22 mouse cellular contexts compared by ENCODE assay signal in genomic region chr16:4045524-4045923, GRCm38 (mm10). TPM values are rescaled to one million over a fixed set of nuclear protein-coding genes. Genes with fewer than 3 reads are reported as not detected.
DNase-seq lines count a peak whose midpoint lies in the region; ATAC-seq and TF ChIP-seq lines count a peak whose summit lies in the region.
"Had no signal": no experiment of that assay in that cellular context is flagged by ENCODE, and none has a peak within 500 bp of the region (broad histone marks: within the 10 kb centered on the region; RNA-seq: fewer than 3 reads in every experiment).

No protein-coding gene starts in this region.

- H3K4me2 ChIP-seq in heart, postnatal 0 days (ENCODE audit: low read depth, low read length), result no peak overlapping the region
- H3K4me2 ChIP-seq in kidney, embryonic 16.5 days (replicated peaks; ENCODE audit: low read depth, low read length), result no peak overlapping the region
- H3K4me2 ChIP-seq in midbrain, embryonic 14.5 days (ENCODE audit: low read length), result no peak overlapping the region
- H3K4me2 ChIP-seq in midbrain, embryonic 11.5 days, result no peak overlapping the region
- H3K4me2 ChIP-seq: liver, embryonic 12.5 days; lung, embryonic 14.5 days; midbrain, embryonic 12.5 days had no signal

- H3K27ac ChIP-seq in heart, postnatal 0 days (ENCODE audit: low read depth), result no peak overlapping the region
- H3K27ac ChIP-seq in kidney, embryonic 16.5 days (ENCODE audit: low read length), result no peak overlapping the region
- H3K27ac ChIP-seq in midbrain, embryonic 14.5 days (replicated peaks; ENCODE audit: low read depth, low read length), result no peak overlapping the region
- H3K27ac ChIP-seq in midbrain, embryonic 11.5 days (ENCODE audit: low read depth, low read length), result no peak overlapping the region
- H3K27ac ChIP-seq: heart, adult 2 months; left cerebral cortex, adult 2 months; liver, embryonic 12.5 days; macrophage; midbrain, embryonic 12.5 days had no signal

- no peak overlapping the region for H3K9ac ChIP-seq in heart, postnatal 0 days (replicated peaks; ENCODE audit: low read depth, low read length)
- H3K9ac ChIP-seq in kidney, embryonic 16.5 days (replicated peaks; ENCODE audit: low read length), result no peak overlapping the region
- no peak overlapping the region for H3K9ac ChIP-seq in midbrain, embryonic 14.5 days (replicated peaks; ENCODE audit: low read length)
- no peak overlapping the region for H3K9ac ChIP-seq in midbrain, embryonic 11.5 days (ENCODE audit: low read length)
- H3K9ac ChIP-seq: liver, embryonic 12.5 days; lung, embryonic 14.5 days; midbrain, embryonic 12.5 days had no signal

- intact Hi-C loops in gastrocnemius, postnatal 36 days (cut with DNase I), result no loop called here

- peaks cover 88% of the 10 kb centered on the region for H3K36me3 ChIP-seq in heart, postnatal 0 days (replicated peaks; ENCODE audit: control insufficient read depth, insufficient read depth, low read length)
- peaks cover 62% of the 10 kb centered on the region for H3K36me3 ChIP-seq in kidney, embryonic 16.5 days (ENCODE audit: insufficient read depth, low read length)
- H3K36me3 ChIP-seq in midbrain, embryonic 14.5 days (ENCODE audit: control insufficient read depth, insufficient read depth, low read length), result peaks cover 84% of the 10 kb centered on the region
- peaks cover 26% of the 10 kb centered on the region for H3K36me3 ChIP-seq in midbrain, embryonic 11.5 days (ENCODE audit: control insufficient read depth, insufficient read depth, low read length)

- H3K9me3 ChIP-seq in heart, postnatal 0 days (replicated peaks; ENCODE audit: control insufficient read depth, low read length), result no peaks in the 10 kb centered on the region
- H3K9me3 ChIP-seq in kidney, embryonic 16.5 days (ENCODE audit: low read length), result no peaks in the 10 kb centered on the region
- H3K9me3 ChIP-seq in midbrain, embryonic 14.5 days (ENCODE audit: control insufficient read depth, low read length), result no peaks in the 10 kb centered on the region
- H3K9me3 ChIP-seq in midbrain, embryonic 11.5 days (ENCODE audit: control insufficient read depth, low read length), result no peaks in the 10 kb centered on the region
- H3K9me3 ChIP-seq: liver, embryonic 12.5 days; midbrain, embryonic 12.5 days had no signal

- TF ChIP-seq EP300 in heart, postnatal 0 days (IDR thresholded peaks at IDR 0.05; ENCODE audit: low read depth), result no peak

- TF ChIP-seq CTCF in heart, postnatal 0 days (IDR thresholded peaks at IDR 0.05; ENCODE audit: low read depth), result 0 out of 2 replicates have a peak, but pooled peaks have one; percentile 10

- 70% methylated on average over 4 of the region's 4 CpGs for WGBS in heart, postnatal 0 days
- WGBS in kidney, embryonic 16.5 days, result 85% methylated on average over 4 of the region's 4 CpGs
- 80% methylated on average over 4 of the region's 4 CpGs for WGBS in midbrain, embryonic 14.5 days
- WGBS in midbrain, embryonic 11.5 days, result 84% methylated on average over 4 of the region's 4 CpGs

- no peaks in the 10 kb centered on the region for H3K4me1 ChIP-seq in heart, postnatal 0 days (ENCODE audit: control insufficient read depth, insufficient read depth)
- no peaks in the 10 kb centered on the region for H3K4me1 ChIP-seq in kidney, embryonic 16.5 days (ENCODE audit: insufficient read depth, low read length)
- H3K4me1 ChIP-seq in midbrain, embryonic 14.5 days (ENCODE audit: control insufficient read depth, insufficient read depth, low read length), result no peaks in the 10 kb centered on the region
- H3K4me1 ChIP-seq in midbrain, embryonic 11.5 days (ENCODE audit: control insufficient read depth, insufficient read depth, low read length), result no peaks in the 10 kb centered on the region
- H3K4me1 ChIP-seq: liver, embryonic 12.5 days; midbrain, embryonic 12.5 days had no signal

- no peak for ATAC-seq in heart, postnatal 0 days (ENCODE audit: insufficient read depth, low read depth)
- ATAC-seq in kidney, embryonic 16.5 days (ENCODE audit: low FRiP score, low TSS enrichment), result 0 out of 2 replicates have a peak, but pooled peaks have one; percentile 51
- no peak for ATAC-seq in midbrain, embryonic 14.5 days (ENCODE audit: low FRiP score, low TSS enrichment)
- no peak for ATAC-seq in midbrain, embryonic 11.5 days (ENCODE audit: low FRiP score)
- ATAC-seq in granulocyte monocyte progenitor cell, adult 5-6 weeks (replicated peaks; ENCODE audit: poor library complexity, severe bottlenecking), result peak; percentile 25; the same call in 1 of the 2 replicates
- ATAC-seq: activated CD4-positive, CD25-positive, alpha-beta regulatory T cell, adult 4 months; liver, embryonic 12.5 days had no signal

- DNase-seq in heart, postnatal 0 days (ENCODE audit: low spot score), result no peak
- no peak for DNase-seq in heart, postnatal 4 days
- DNase-seq in kidney, postnatal 10 days, result no peak
- peak; percentile 2 for DNase-seq in midbrain, embryonic 14.5 days
- no peak for DNase-seq in midbrain, embryonic 11.5 days (ENCODE audit: low spot score, missing footprints)
- no peak for DNase-seq in gastrocnemius, postnatal 36 days
- DNase-seq: adrenal gland, postnatal 14 days; cerebellum, adult 18-20 months; cerebellum, postnatal 25 days; embryo, embryonic 11 days; gastrocnemius, postnatal 10 days; heart, adult 2 months; lung, embryonic 14.5 days; thymus, postnatal 25 days had no signal

- H3K4me3 ChIP-seq in heart, postnatal 0 days (ENCODE audit: low read depth, low read length), result no peak overlapping the region
- no peak overlapping the region for H3K4me3 ChIP-seq in kidney, embryonic 16.5 days (ENCODE audit: low read length)
- H3K4me3 ChIP-seq in midbrain, embryonic 14.5 days (replicated peaks; ENCODE audit: low read depth, low read length), result no peak overlapping the region
- H3K4me3 ChIP-seq in midbrain, embryonic 11.5 days (ENCODE audit: low read depth, low read length), result no peak overlapping the region
- H3K4me3 ChIP-seq: heart, adult 2 months; left cerebral cortex, adult 2 months; liver, embryonic 12.5 days; midbrain, embryonic 12.5 days; myocyte had no signal

- no peaks in the 10 kb centered on the region for H3K27me3 ChIP-seq in heart, postnatal 0 days (ENCODE audit: control insufficient read depth, insufficient read depth, low read length)
- no peaks in the 10 kb centered on the region for H3K27me3 ChIP-seq in kidney, embryonic 16.5 days (ENCODE audit: insufficient read depth, low read length)
- H3K27me3 ChIP-seq in midbrain, embryonic 14.5 days (ENCODE audit: control insufficient read depth, insufficient read depth, low read length), result no peaks in the 10 kb centered on the region
- H3K27me3 ChIP-seq in midbrain, embryonic 11.5 days (ENCODE audit: control insufficient read depth, insufficient read depth, low read length), result no peaks in the 10 kb centered on the region
- H3K27me3 ChIP-seq: liver, embryonic 12.5 days; midbrain, embryonic 12.5 days had no signal

RNA-seq across cellular contexts. Expression of gene Dnase1, which starts 8.8 kb away (rescaled TPM):
- not detected in 2 replicates for total RNA-seq in heart, postnatal 0 days (2014; rRNA removed; ENCODE audit: low replicate concordance)
- polyA plus RNA-seq in heart, postnatal 0 days (2015; fragmentation: Nextera tagmentation; extraction: Ambion mirVana), result 0.82 and 1.3 TPM in 2 replicates
- total RNA-seq in heart, postnatal 4 days (2021), result not detected
- 6.5 and 7.8 TPM in 2 replicates for polyA plus RNA-seq in kidney, embryonic 16.5 days (2015; fragmentation: Nextera tagmentation; extraction: Ambion mirVana)
- polyA plus RNA-seq in midbrain, embryonic 14.5 days (2014; fragmentation: Nextera tagmentation; extraction: Ambion mirVana), result 5.9 and 7.0 TPM in 2 replicates
- polyA plus RNA-seq in midbrain, embryonic 11.5 days (2014; fragmentation: Nextera tagmentation; extraction: Ambion mirVana), result 4.6 and 5.8 TPM in 2 replicates
- not detected in 2 replicates for total RNA-seq in granulocyte monocyte progenitor cell, adult 5-6 weeks (2014; fragmentation: Nextera tagmentation)
- total RNA-seq in granulocyte monocyte progenitor cell, adult 5-6 weeks (2017), result 0.04 TPM in 1 of 2 replicates, not detected in the other
- not detected for total RNA-seq in gastrocnemius, postnatal 36 days (2021)
- total RNA-seq: adrenal gland, postnatal 14 days; gastrocnemius, postnatal 10 days; heart, adult 2 months; left cerebral cortex, adult 2 months had no signal
- polyA plus RNA-seq: heart, adult 2 months; macrophage had no signal

RNA-seq across cellular contexts. Expression of gene Trap1, which starts 32.1 kb away (rescaled TPM):
- total RNA-seq in heart, postnatal 0 days (2014; rRNA removed; ENCODE audit: low replicate concordance), result 109 and 135 TPM in 2 replicates
- 117 and 121 TPM in 2 replicates for polyA plus RNA-seq in heart, postnatal 0 days (2015; fragmentation: Nextera tagmentation; extraction: Ambion mirVana)
- total RNA-seq in heart, postnatal 4 days (2021), result 100 to 1,000 TPM; 128 to 151 TPM
- 126 and 128 TPM in 2 replicates for polyA plus RNA-seq in kidney, embryonic 16.5 days (2015; fragmentation: Nextera tagmentation; extraction: Ambion mirVana)
- polyA plus RNA-seq in midbrain, embryonic 14.5 days (2014; fragmentation: Nextera tagmentation; extraction: Ambion mirVana), result 47.0 and 49.2 TPM in 2 replicates
- polyA plus RNA-seq in midbrain, embryonic 11.5 days (2014; fragmentation: Nextera tagmentation; extraction: Ambion mirVana), result 74.5 and 77.0 TPM in 2 replicates
- 121 and 126 TPM in 2 replicates for total RNA-seq in granulocyte monocyte progenitor cell, adult 5-6 weeks (2014; fragmentation: Nextera tagmentation)
- total RNA-seq in granulocyte monocyte progenitor cell, adult 5-6 weeks (2017), result 149 and 178 TPM in 2 replicates
- 100 to 1,000 TPM; 102 to 117 TPM for total RNA-seq in gastrocnemius, postnatal 36 days (2021)

RNA-seq across cellular contexts. Expression of gene Slx4, which starts 42.0 kb away (rescaled TPM):
- 4.4 and 5.4 TPM in 2 replicates for total RNA-seq in heart, postnatal 0 days (2014; rRNA removed; ENCODE audit: low replicate concordance)
- polyA plus RNA-seq in heart, postnatal 0 days (2015; fragmentation: Nextera tagmentation; extraction: Ambion mirVana), result 3.0 and 3.2 TPM in 2 replicates
- total RNA-seq in heart, postnatal 4 days (2021), result 10 to 100 TPM; 15.5 to 15.6 TPM
- 21.6 and 25.8 TPM in 2 replicates for polyA plus RNA-seq in kidney, embryonic 16.5 days (2015; fragmentation: Nextera tagmentation; extraction: Ambion mirVana)
- 30.0 and 40.0 TPM in 2 replicates for polyA plus RNA-seq in midbrain, embryonic 14.5 days (2014; fragmentation: Nextera tagmentation; extraction: Ambion mirVana)
- 25.1 TPM in 2 replicates for polyA plus RNA-seq in midbrain, embryonic 11.5 days (2014; fragmentation: Nextera tagmentation; extraction: Ambion mirVana)
- 29.0 and 43.4 TPM in 2 replicates for total RNA-seq in granulocyte monocyte progenitor cell, adult 5-6 weeks (2014; fragmentation: Nextera tagmentation)
- total RNA-seq in granulocyte monocyte progenitor cell, adult 5-6 weeks (2017), result 22.3 TPM in 2 replicates
- total RNA-seq in gastrocnemius, postnatal 36 days (2021), result 1 to 10 TPM; 4.8 to 6.5 TPM

Comparison
In these comparisons a context has a peak if more than half of its experiments do, and no peak if none do; other contexts are left out.
1. ATAC-seq: peak in kidney, embryonic 16.5 days (single experiment) and granulocyte monocyte progenitor cell, adult 5-6 weeks (single experiment); none in heart, postnatal 0 days (single experiment), midbrain, embryonic 14.5 days (single experiment) and midbrain, embryonic 11.5 days (single experiment).